Mouse (Mus musculus): ENCODE results near the gene Rsph6a. TPM values are rescaled to one million over a fixed set of nuclear protein-coding genes. Genes with fewer than 3 reads are reported as not detected.

Rsph6a gene
- polyA plus RNA-seq, 1 experiment from 2014 or later: not detected

Small RNAs within 50 kb of the gene (microRNA-seq; reads per million reads assigned to microRNA genes)
- 0.68 reads per million, percentile 4 among the genes with 10 or more reads in this experiment for gene Mir3100 (ENCODE audit: borderline number of aligned reads)

Other genes starting within 250 kb of the Rsph6a start
- 0.14 TPM in 1 of 2 replicates, not detected in the other for gene Psg17, start 233.1 kb upstream of the Rsph6a start, polyA plus RNA-seq (2014; fragmentation: Nextera tagmentation; extraction: Ambion mirVana)
- gene Mill2, start 214.7 kb upstream of the Rsph6a start, polyA plus RNA-seq (2014; fragmentation: Nextera tagmentation; extraction: Ambion mirVana): not detected in 2 replicates
- gene Pglyrp1, start 183.4 kb upstream of the Rsph6a start, polyA plus RNA-seq (2014; fragmentation: Nextera tagmentation; extraction: Ambion mirVana): 0.45 and 1.6 TPM in 2 replicates
- gene Ccdc61, start 144.3 kb upstream of the Rsph6a start, polyA plus RNA-seq (2014; fragmentation: Nextera tagmentation; extraction: Ambion mirVana): 12.1 and 19.8 TPM in 2 replicates
- 0.77 and 0.93 TPM in 2 replicates for gene Nova2, start 128.8 kb upstream of the Rsph6a start, polyA plus RNA-seq (2014; fragmentation: Nextera tagmentation; extraction: Ambion mirVana)
- gene Nanos2, start 67.3 kb upstream of the Rsph6a start, polyA plus RNA-seq (2014; fragmentation: Nextera tagmentation; extraction: Ambion mirVana): not detected in 2 replicates
- 2.1 and 2.2 TPM in 2 replicates for gene Mypop, start 63.4 kb upstream of the Rsph6a start, polyA plus RNA-seq (2014; fragmentation: Nextera tagmentation; extraction: Ambion mirVana)
- gene Irf2bp1, start 50.6 kb upstream of the Rsph6a start, polyA plus RNA-seq (2014; fragmentation: Nextera tagmentation; extraction: Ambion mirVana): 13.9 and 14.2 TPM in 2 replicates
- 0.59 TPM in 1 of 2 replicates, not detected in the other for gene Foxa3, start 31.2 kb upstream of the Rsph6a start, polyA plus RNA-seq (2014; fragmentation: Nextera tagmentation; extraction: Ambion mirVana)
- gene Sympk, start 30.3 kb upstream of the Rsph6a start, polyA plus RNA-seq (2014; fragmentation: Nextera tagmentation; extraction: Ambion mirVana): 17.6 and 21.4 TPM in 2 replicates
- gene Dmwd, start 21.5 kb downstream of the Rsph6a start, polyA plus RNA-seq (2014; fragmentation: Nextera tagmentation; extraction: Ambion mirVana): 15.2 and 16.2 TPM in 2 replicates
- gene Dmpk, start 29.2 kb downstream of the Rsph6a start, polyA plus RNA-seq (2014; fragmentation: Nextera tagmentation; extraction: Ambion mirVana): 17.0 and 17.7 TPM in 2 replicates
- 6.6 and 6.9 TPM in 2 replicates for gene Six5, start 39.9 kb downstream of the Rsph6a start, polyA plus RNA-seq (2014; fragmentation: Nextera tagmentation; extraction: Ambion mirVana)
- 2.2 and 2.7 TPM in 2 replicates for gene Gm4969, start 63.7 kb downstream of the Rsph6a start, polyA plus RNA-seq (2014; fragmentation: Nextera tagmentation; extraction: Ambion mirVana)
- 6.3 and 6.4 TPM in 2 replicates for gene Fbxo46, start 65.2 kb downstream of the Rsph6a start, polyA plus RNA-seq (2014; fragmentation: Nextera tagmentation; extraction: Ambion mirVana)
- gene Qpctl, start 94.6 kb downstream of the Rsph6a start, polyA plus RNA-seq (2014; fragmentation: Nextera tagmentation; extraction: Ambion mirVana): 6.4 and 7.6 TPM in 2 replicates
- gene Snrpd2, start 95.0 kb downstream of the Rsph6a start, polyA plus RNA-seq (2014; fragmentation: Nextera tagmentation; extraction: Ambion mirVana): 120 and 125 TPM in 2 replicates
- 9.0 and 10.8 TPM in 2 replicates for gene Gipr, start 111.4 kb downstream of the Rsph6a start, polyA plus RNA-seq (2014; fragmentation: Nextera tagmentation; extraction: Ambion mirVana)
- 5.4 and 6.9 TPM in 2 replicates for gene Eml2, start 121.7 kb downstream of the Rsph6a start, polyA plus RNA-seq (2014; fragmentation: Nextera tagmentation; extraction: Ambion mirVana)
- gene Gpr4, start 157.8 kb downstream of the Rsph6a start, polyA plus RNA-seq (2014; fragmentation: Nextera tagmentation; extraction: Ambion mirVana): 1.3 and 1.4 TPM in 2 replicates
- 41.2 and 41.6 TPM in 2 replicates for gene Opa3, start 173.6 kb downstream of the Rsph6a start, polyA plus RNA-seq (2014; fragmentation: Nextera tagmentation; extraction: Ambion mirVana)
- 61.9 and 102 TPM in 2 replicates for gene Vasp, start 217.1 kb downstream of the Rsph6a start, polyA plus RNA-seq (2014; fragmentation: Nextera tagmentation; extraction: Ambion mirVana)
- 0.34 TPM in 1 of 2 replicates, not detected in the other for gene Ppm1n, start 225.4 kb downstream of the Rsph6a start, polyA plus RNA-seq (2014; fragmentation: Nextera tagmentation; extraction: Ambion mirVana)
- 25.3 and 31.2 TPM in 2 replicates for gene Rtn2, start 227.9 kb downstream of the Rsph6a start, polyA plus RNA-seq (2014; fragmentation: Nextera tagmentation; extraction: Ambion mirVana)

Measured in heart, embryonic 11.5 days (tissue).